Mouse (Mus musculus) forebrain, embryonic 14.5 days (tissue): Measurements from ENCODE around the gene Tef. TPM values are rescaled to one million over a fixed set of nuclear protein-coding genes. Genes with fewer than 3 reads are reported as not detected.

Experiments
- ATAC-seq: fragments of 200-750 bp; cut with Nextera tagmentation; 2 replicates; pipeline ENCODE4 v1.8.0; 2017; ENCODE audit warnings: mild to moderate bottlenecking, moderate library complexity
- DNase-seq: peaks from one replicate; pipeline ENCODE4 v3.0.0-alpha.2; 2015; ENCODE audit warnings: low spot score
- H3K27ac ChIP-seq: fragments of 300-500 bp; sonication (generic); 2 replicates; pipeline ENCODE4 v1.5.1; 2014; ENCODE audit warnings: low read depth, mild to moderate bottlenecking, control low read depth, low read length, moderate library complexity
- H3K27me3 ChIP-seq: fragments of 300-500 bp; sonication (generic); replicated peaks from 2 replicates; pipeline ENCODE4 v1.6.1; 2014; ENCODE audit warnings: low read length, control low read depth, mixed read lengths; ENCODE audit not compliant: control insufficient read depth, insufficient read depth
- H3K36me3 ChIP-seq: fragments of 300-500 bp; sonication (generic); 2 replicates; pipeline ENCODE4 v1.6.1; 2014; ENCODE audit warnings: low read length, control low read depth; ENCODE audit not compliant: control insufficient read depth, insufficient read depth
- H3K4me1 ChIP-seq: fragments of 300-500 bp; sonication (generic); 2 replicates; pipeline ENCODE4 v1.6.1; 2014; ENCODE audit warnings: antibody characterized with exemption, low read length, control low read depth; ENCODE audit not compliant: control insufficient read depth, insufficient read depth
- H3K4me2 ChIP-seq: fragments of 300-500 bp; sonication (generic); 2 replicates; pipeline ENCODE4 v1.6.1; 2014; ENCODE audit warnings: mild to moderate bottlenecking, control low read depth, low read length
- H3K4me3 ChIP-seq: fragments of 300-500 bp; sonication (generic); 2 replicates; pipeline ENCODE4 v1.5.1; 2014; ENCODE audit warnings: low read depth, low read length, control low read depth
- H3K9ac ChIP-seq: fragments of 300-500 bp; sonication (generic); 2 replicates; pipeline ENCODE4 v1.6.1; 2014; ENCODE audit warnings: mild to moderate bottlenecking, low read length, control low read depth, moderate library complexity
- H3K9me3 ChIP-seq: fragments of 300-500 bp; sonication (generic); replicated peaks from 2 replicates; pipeline ENCODE4 v1.6.1; 2016; ENCODE audit warnings: low read length, control low read depth, mixed read lengths; ENCODE audit not compliant: control insufficient read depth
- WGBS: fragments of 180-500 bp; shearing (Covaris S2); extraction: QIAGEN DNeasy Blood & Tissue Kit; methylation state at CpG from one replicate; pipeline ENCODE4 v1.1.7; 2014; 5-methylcytosine and 5-hydroxymethylcytosine counted together
- polyA plus RNA-seq: library from polyadenylated mRNA; unstranded; fragments of >200 nt; fragmentation: Nextera tagmentation; extraction: Ambion mirVana; gene quantifications from 2 replicates; pipeline ENCODE4 v1.2.1, GENCODE M21; 2014

Tef gene
- polyA plus RNA-seq, 1 experiment from 2014 or later = 15.1 TPM

- H3K9me3 ChIP-seq = no peaks in the 10 kb centered on the region
- H3K4me2 ChIP-seq = peak within 1 kb of the TSS; percentile 89
- peak; percentile 91 for ATAC-seq
- DNase-seq = peak; percentile 98
- H3K36me3 ChIP-seq = peaks cover 38% of the 10 kb centered on the region
- H3K4me1 ChIP-seq = peaks cover 8% of the 10 kb centered on the region
- H3K27me3 ChIP-seq = no peaks in the 10 kb centered on the region
- WGBS = under 1% methylated on average over 30 of the region's 30 CpGs
- peak within 1 kb of the TSS; percentile 85 for H3K9ac ChIP-seq
- H3K4me3 ChIP-seq = peak within 1 kb of the TSS; percentile 95
- peak within 1 kb of the TSS; percentile 98 for H3K27ac ChIP-seq
Measured at GRCm38 (mm10) chr15:81871604-81872261, 69.5 kb downstream of the Tef start, which contains the start of gene Phf5a. TSS of gene Phf5a (minus strand) at chr15:81871911.

GRCm38 (mm10) chr15:81872262-81873136, 70.3 kb downstream of the Tef start, which contains the start of gene Aco2:
TSS of gene Aco2 (plus strand) at chr15:81872309.
- Histone ChIP-seq H3K4me3 (peak within 1 kb of the TSS; percentile 95), H3K4me2 (peak within 1 kb of the TSS; percentile 89), H3K27me3 (no peaks in the 10 kb centered on the region), H3K9ac (peak within 1 kb of the TSS; percentile 85), H3K36me3 (peaks cover 30% of the 10 kb centered on the region), H3K27ac (peak within 1 kb of the TSS; percentile 98), H3K9me3 (no peaks in the 10 kb centered on the region), H3K4me1 (peaks cover 8% of the 10 kb centered on the region)
- peak; percentile 87 for ATAC-seq
- DNase-seq = peak; percentile 99
- under 1% methylated on average over 53 of the region's 53 CpGs for WGBS

Other genes with a start within 250 kb of the Tef start
- 14.2 and 19.5 TPM in 2 replicates for gene Ep300, start 217.1 kb upstream of the Tef start, polyA plus RNA-seq
- gene L3mbtl2, start 138.5 kb upstream of the Tef start, polyA plus RNA-seq = 21.6 and 25.0 TPM in 2 replicates
- 17.0 and 19.8 TPM in 2 replicates for gene Chadl, start 105.1 kb upstream of the Tef start, polyA plus RNA-seq
- 49.9 and 65.9 TPM in 2 replicates for gene Zc3h7b, start 57.4 kb upstream of the Tef start, polyA plus RNA-seq
- gene Rangap1, start 56.9 kb upstream of the Tef start, polyA plus RNA-seq = 108 and 118 TPM in 2 replicates
- 11.1 and 17.0 TPM in 2 replicates for gene Tob2, start 56.4 kb downstream of the Tef start, polyA plus RNA-seq
- gene Phf5a, start 69.5 kb downstream of the Tef start, polyA plus RNA-seq = 153 and 202 TPM in 2 replicates
- gene Aco2, start 69.9 kb downstream of the Tef start, polyA plus RNA-seq = 204 and 231 TPM in 2 replicates
- gene Polr3h, start 123.8 kb downstream of the Tef start, polyA plus RNA-seq = 99.6 and 110 TPM in 2 replicates
- 72.8 and 110 TPM in 2 replicates for gene Csdc2, start 134.3 kb downstream of the Tef start, polyA plus RNA-seq
- 92.6 and 93.3 TPM in 2 replicates for gene Pmm1, start 158.5 kb downstream of the Tef start, polyA plus RNA-seq
- gene 1700029P11Rik, start 178.1 kb downstream of the Tef start, polyA plus RNA-seq = not detected in 2 replicates
- gene Xrcc6, start 185.4 kb downstream of the Tef start, polyA plus RNA-seq = 55.4 and 56.9 TPM in 2 replicates
- 33.4 and 39.5 TPM in 2 replicates for gene Desi1, start 231.4 kb downstream of the Tef start, polyA plus RNA-seq
- 295 and 348 TPM in 2 replicates for gene Snu13, start 245.2 kb downstream of the Tef start, polyA plus RNA-seq